Mouse (Mus musculus) embryonic facial prominence, embryonic 13.5 days (tissue): Measurements from ENCODE around the gene Lrrk1. TPM values are rescaled to one million over a fixed set of nuclear protein-coding genes. Genes with fewer than 3 reads are reported as not detected.

Experiments
- ATAC-seq: fragments of 200-750 bp; cut with Nextera tagmentation; 2 replicates; pipeline ENCODE4 v1.8.0; 2017; ENCODE audit warnings: low read depth; ENCODE audit not compliant: insufficient number of reproducible peaks, insufficient read depth, low FRiP score, low TSS enrichment
- H3K27ac ChIP-seq: fragments of 300-500 bp; sonication (generic); 2 replicates; pipeline ENCODE4 v1.5.1; 2015; ENCODE audit warnings: moderate library complexity, mild to moderate bottlenecking, inconsistent platforms
- H3K27me3 ChIP-seq: fragments of 300-500 bp; sonication (generic); 2 replicates; pipeline ENCODE4 v1.6.1; 2015; ENCODE audit warnings: mild to moderate bottlenecking, inconsistent platforms
- H3K36me3 ChIP-seq: fragments of 300-500 bp; sonication (generic); 2 replicates; pipeline ENCODE4 v1.6.1; 2015; ENCODE audit warnings: mild to moderate bottlenecking, inconsistent platforms
- H3K4me1 ChIP-seq: fragments of 300-500 bp; sonication (generic); 2 replicates; pipeline ENCODE4 v1.6.1; 2015; ENCODE audit warnings: inconsistent platforms
- H3K4me2 ChIP-seq: fragments of 300-500 bp; sonication (generic); 2 replicates; pipeline ENCODE4 v1.6.1; 2015; ENCODE audit warnings: moderate library complexity, mild to moderate bottlenecking, inconsistent platforms
- H3K4me3 ChIP-seq: fragments of 300-500 bp; sonication (generic); 2 replicates; pipeline ENCODE4 v1.5.1; 2015; ENCODE audit warnings: mild to moderate bottlenecking, inconsistent platforms
- H3K9ac ChIP-seq: fragments of 300-500 bp; sonication (generic); 2 replicates; pipeline ENCODE4 v1.6.1; 2015; ENCODE audit warnings: mild to moderate bottlenecking, inconsistent platforms
- H3K9me3 ChIP-seq: fragments of 300-500 bp; sonication (generic); 2 replicates; pipeline ENCODE4 v1.6.1; 2016; ENCODE audit warnings: inconsistent platforms
- WGBS: fragments of 180-500 bp; shearing (Covaris S2); methylation state at CpG from one replicate; pipeline ENCODE4 v1.1.7; 2015; ENCODE audit warnings: mixed read lengths; 5-methylcytosine and 5-hydroxymethylcytosine counted together
- polyA plus RNA-seq: library from polyadenylated mRNA; unstranded; fragments of >200 nt; fragmentation: Nextera tagmentation; extraction: Ambion mirVana; gene quantifications from 2 replicates; pipeline ENCODE4 v1.2.1, GENCODE M21; 2015

Lrrk1 gene
- polyA plus RNA-seq, 1 experiment from 2014 or later = 15.8 TPM

DNA sequence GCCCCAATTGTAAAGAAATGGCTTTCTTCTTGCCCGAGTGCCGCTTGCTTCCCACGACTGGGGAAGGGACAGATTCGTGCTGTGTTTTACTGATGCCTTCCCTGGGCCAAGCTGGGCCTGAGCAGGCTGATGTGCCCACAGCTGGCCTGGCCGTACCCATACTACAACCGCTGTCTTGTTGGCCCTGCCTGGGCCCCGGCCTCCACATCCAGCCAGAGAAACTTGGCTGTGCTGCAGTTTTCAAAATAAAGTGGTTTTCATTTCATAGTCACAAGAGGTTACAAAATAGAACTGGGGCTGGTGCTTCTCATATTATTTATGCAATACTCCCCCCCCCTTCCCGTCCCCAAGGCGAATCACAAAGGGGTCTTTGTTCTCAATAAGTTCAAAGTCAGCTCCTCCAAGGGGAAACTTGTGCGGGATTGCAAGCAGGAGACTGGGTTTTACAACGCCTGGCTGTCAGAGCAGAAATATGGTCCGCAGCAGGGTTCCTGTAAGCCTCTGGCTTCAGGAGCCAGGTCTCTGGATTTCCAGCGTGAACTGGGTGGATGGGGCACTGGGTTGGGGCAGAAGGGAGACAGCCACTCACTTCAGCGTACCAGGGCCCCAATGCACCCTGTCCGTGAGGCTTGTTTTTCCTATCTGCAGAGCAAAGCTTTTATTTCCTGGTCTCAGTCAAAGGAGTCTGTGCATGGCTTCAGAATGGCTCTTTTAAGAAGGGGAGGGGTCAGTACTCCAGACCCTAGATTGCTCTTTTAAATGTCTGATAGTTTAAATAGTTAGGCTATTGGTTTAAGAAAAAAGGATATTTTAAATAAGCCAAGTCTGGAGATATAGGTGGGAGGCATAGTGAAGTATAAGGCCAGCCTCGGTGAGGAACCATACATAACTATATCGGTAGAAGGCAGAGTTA is 157.3 kb downstream of the Lrrk1 start:
- H3K27ac ChIP-seq = peak overlapping the region; percentile 94
- no peaks in the 10 kb centered on the region for H3K9me3 ChIP-seq
- no peak overlapping the region for H3K4me3 ChIP-seq
- H3K36me3 ChIP-seq = no peaks in the 10 kb centered on the region
- peak overlapping the region; percentile 36; the same call in 1 of the 2 replicates for H3K9ac ChIP-seq
- no peak overlapping the region for H3K4me2 ChIP-seq
- H3K4me1 ChIP-seq = peaks cover 47% of the 10 kb centered on the region
- no peaks in the 10 kb centered on the region for H3K27me3 ChIP-seq
- 33% methylated on average over 17 of the region's 17 CpGs for WGBS
- peak; percentile 60; the same call in 1 of the 2 replicates for ATAC-seq

DNA sequence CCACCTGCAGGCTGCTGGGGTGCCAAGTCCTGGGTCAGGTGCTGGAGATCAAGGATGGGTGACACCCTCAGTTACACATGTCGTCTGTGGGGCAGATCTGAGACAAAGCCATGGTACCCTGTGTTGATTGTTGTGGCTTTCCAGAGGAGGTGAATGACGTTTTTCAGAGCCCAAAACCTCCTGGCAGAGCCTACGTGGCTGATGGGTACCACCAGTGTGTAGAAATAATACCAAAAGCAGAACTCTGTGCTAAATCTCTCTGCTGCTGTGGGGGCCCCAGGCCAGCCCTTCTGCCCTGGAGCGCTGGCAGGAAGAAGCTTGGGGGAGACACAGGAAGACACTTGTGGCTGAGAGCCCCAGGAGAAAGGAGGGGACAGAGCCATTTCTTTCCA is 157.9 kb downstream of the Lrrk1 start:
- Histone ChIP-seq H3K36me3 (no peaks in the 10 kb centered on the region), H3K9ac (peak overlapping the region; percentile 36; the same call in 1 of the 2 replicates)
- no peak for ATAC-seq

GRCm38 (mm10) chr7:66229433-66229832 is 158.7 kb downstream of the Lrrk1 start:
- Histone ChIP-seq H3K4me3 (no peak overlapping the region), H3K36me3 (no peaks in the 10 kb centered on the region), H3K4me1 (peaks cover 46% of the 10 kb centered on the region), H3K27ac (peak overlapping the region; percentile 94), H3K27me3 (no peaks in the 10 kb centered on the region), H3K9me3 (no peaks in the 10 kb centered on the region), H3K4me2 (no peak overlapping the region), H3K9ac (no peak overlapping the region)
- WGBS = 69% methylated on average over 7 of the region's 7 CpGs
- ATAC-seq = no peak

More for the DNA sequence above, 157.9 kb downstream of the Lrrk1 start:
- WGBS = 44% methylated on average over 4 of the region's 4 CpGs
- Histone ChIP-seq H3K27ac (peak overlapping the region; percentile 94), H3K27me3 (no peaks in the 10 kb centered on the region), H3K9me3 (no peaks in the 10 kb centered on the region), H3K4me2 (no peak overlapping the region; the same call in 1 of the 2 replicates), H3K4me3 (no peak overlapping the region), H3K4me1 (peaks cover 47% of the 10 kb centered on the region)

DNA sequence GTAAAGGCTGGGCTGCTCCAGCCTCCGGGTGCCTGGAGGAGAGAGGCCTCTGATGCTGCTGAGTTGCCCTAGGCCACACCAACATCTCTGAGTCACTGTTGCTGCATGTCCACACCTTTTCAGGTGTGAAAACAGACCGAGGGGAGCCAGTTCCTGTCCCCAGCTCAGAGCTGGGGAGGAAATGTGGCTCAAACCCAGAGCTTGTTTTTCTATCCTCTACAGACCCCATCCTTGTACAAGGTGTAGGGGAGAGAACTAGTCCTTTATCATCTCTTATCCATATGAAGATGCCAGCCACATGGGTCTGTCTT is 159.6 kb downstream of the Lrrk1 start:
- H3K4me1 ChIP-seq = peaks cover 39% of the 10 kb centered on the region
- 63% methylated on average over 2 of the region's 2 CpGs for WGBS
- no peak overlapping the region for H3K9ac ChIP-seq
- ATAC-seq = no peak
- H3K27ac ChIP-seq = no peak overlapping the region; the same call in 1 of the 2 replicates
- H3K4me2 ChIP-seq = no peak overlapping the region
- no peak overlapping the region for H3K4me3 ChIP-seq
- H3K27me3 ChIP-seq = no peaks in the 10 kb centered on the region
- no peaks in the 10 kb centered on the region for H3K9me3 ChIP-seq
- no peaks in the 10 kb centered on the region for H3K36me3 ChIP-seq

- Histone ChIP-seq H3K9ac (no peak overlapping the region), H3K27me3 (no peaks in the 10 kb centered on the region), H3K36me3 (no peaks in the 10 kb centered on the region), H3K4me1 (peaks cover 34% of the 10 kb centered on the region), H3K4me3 (no peak overlapping the region), H3K27ac (no peak overlapping the region; the same call in 1 of the 2 replicates), H3K9me3 (no peaks in the 10 kb centered on the region), H3K4me2 (no peak overlapping the region)
- 80% methylated on average over 13 of the region's 13 CpGs for WGBS
- no peak for ATAC-seq
Measured at GRCm38 (mm10) chr7:66227814-66228609, 160.1 kb downstream of the Lrrk1 start.

DNA sequence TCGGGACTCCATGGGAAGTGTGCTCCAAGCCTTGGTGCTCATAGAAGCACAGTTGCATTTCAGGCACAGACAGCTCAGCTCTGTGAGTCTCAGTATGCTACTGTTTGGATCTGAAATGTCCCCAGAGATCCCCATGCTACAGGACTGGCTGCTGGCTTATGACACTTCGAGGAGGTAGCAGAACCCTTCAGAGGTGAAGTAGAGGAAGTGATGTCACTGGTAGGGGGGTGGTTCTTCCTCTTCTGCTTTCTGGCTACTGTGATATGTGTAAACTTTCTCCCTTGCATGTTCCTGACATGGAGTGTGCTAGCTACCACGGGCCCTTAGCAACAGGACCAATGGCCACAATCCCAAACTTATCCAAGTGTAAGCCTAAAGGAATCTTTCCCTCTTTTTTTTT is 162.3 kb downstream of the Lrrk1 start:
- Histone ChIP-seq H3K4me2 (no peak overlapping the region), H3K27me3 (no peaks in the 10 kb centered on the region), H3K4me3 (no peak overlapping the region), H3K9ac (no peak overlapping the region), H3K9me3 (no peaks in the 10 kb centered on the region), H3K4me1 (peaks cover 28% of the 10 kb centered on the region), H3K27ac (no peak overlapping the region), H3K36me3 (no peaks in the 10 kb centered on the region)
- 78% methylated on average over 3 of the region's 3 CpGs for WGBS
- ATAC-seq = no peak

GRCm38 (mm10) chr7:66224541-66224940 is 163.6 kb downstream of the Lrrk1 start:
- no peaks in the 10 kb centered on the region for H3K36me3 ChIP-seq
- 94% methylated on average over 6 of the region's 6 CpGs for WGBS
- no peaks in the 10 kb centered on the region for H3K9me3 ChIP-seq
- no peaks in the 10 kb centered on the region for H3K27me3 ChIP-seq
- no peak overlapping the region for H3K4me3 ChIP-seq
- ATAC-seq = no peak
- no peak overlapping the region for H3K4me2 ChIP-seq
- no peak overlapping the region for H3K27ac ChIP-seq
- no peak overlapping the region for H3K9ac ChIP-seq
- H3K4me1 ChIP-seq = peaks cover 14% of the 10 kb centered on the region; the same call in 1 of the 2 replicates

GRCm38 (mm10) chr7:66223731-66224130 is 164.4 kb downstream of the Lrrk1 start:
- WGBS = 87% methylated on average over 1 of the region's 1 CpGs
- Histone ChIP-seq H3K27me3 (no peaks in the 10 kb centered on the region), H3K36me3 (no peaks in the 10 kb centered on the region), H3K4me3 (no peak overlapping the region), H3K4me2 (no peak overlapping the region), H3K9me3 (no peaks in the 10 kb centered on the region), H3K27ac (peak overlapping the region; percentile 23; the same call in 1 of the 2 replicates), H3K9ac (no peak overlapping the region), H3K4me1 (peaks cover 13% of the 10 kb centered on the region)
- ATAC-seq = no peak

- Histone ChIP-seq H3K27ac (peak overlapping the region; percentile 55), H3K9me3 (no peaks in the 10 kb centered on the region), H3K9ac (no peak overlapping the region), H3K4me3 (no peak overlapping the region), H3K27me3 (no peaks in the 10 kb centered on the region), H3K4me1 (peaks cover 19% of the 10 kb centered on the region), H3K36me3 (no peaks in the 10 kb centered on the region), H3K4me2 (peak overlapping the region; percentile 14; the same call in 1 of the 2 replicates)
- 14% methylated on average over 8 of the region's 8 CpGs for WGBS
- ATAC-seq = no peak
Measured at GRCm38 (mm10) chr7:66222621-66223091, 165.5 kb downstream of the Lrrk1 start.

- Histone ChIP-seq H3K4me1 (peaks cover 27% of the 10 kb centered on the region), H3K9ac (no peak overlapping the region), H3K27me3 (no peaks in the 10 kb centered on the region), H3K27ac (no peak overlapping the region), H3K9me3 (no peaks in the 10 kb centered on the region), H3K36me3 (no peaks in the 10 kb centered on the region), H3K4me2 (no peak overlapping the region), H3K4me3 (no peak overlapping the region)
- WGBS = 85% methylated on average over 4 of the region's 4 CpGs
- ATAC-seq = no peak
Measured at GRCm38 (mm10) chr7:66219794-66220227, 168.3 kb downstream of the Lrrk1 start.

DNA sequence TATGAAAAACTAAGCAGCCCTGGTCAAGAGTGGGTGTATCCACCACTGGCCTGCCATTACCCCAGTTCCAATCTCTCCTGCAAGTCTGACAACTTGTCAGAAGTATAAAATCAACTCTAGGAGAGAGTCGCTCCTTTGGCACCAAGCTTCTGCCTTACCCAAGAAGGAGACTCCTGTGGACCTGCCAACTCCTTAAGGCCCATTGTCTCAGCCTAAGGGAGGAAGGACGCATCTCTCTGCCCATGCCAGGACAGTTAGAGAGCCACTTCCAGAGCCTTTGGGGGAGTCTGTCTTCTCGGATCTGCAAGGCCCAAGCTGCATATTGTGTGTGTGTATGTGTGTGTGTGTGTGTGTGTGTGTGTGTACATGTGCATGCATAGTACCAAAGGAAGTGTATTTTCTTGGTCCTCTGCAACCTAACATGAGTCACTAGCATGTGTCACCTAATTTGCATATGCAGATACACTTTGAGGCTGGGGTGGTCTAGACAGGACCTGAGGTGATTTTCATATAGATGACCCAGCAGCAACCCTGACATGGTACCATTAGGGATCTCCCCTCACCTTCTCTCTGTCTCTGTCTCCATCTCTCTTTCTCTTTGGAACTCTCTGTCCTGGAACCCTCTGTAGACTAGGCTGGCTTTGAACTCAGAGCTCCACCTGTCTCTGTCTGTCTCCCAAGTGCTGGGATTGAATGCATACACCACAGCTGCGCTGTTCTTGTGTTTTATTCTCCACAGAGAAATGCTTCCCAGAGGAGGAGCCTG is 168.9 kb downstream of the Lrrk1 start:
- Histone ChIP-seq H3K36me3 (no peaks in the 10 kb centered on the region), H3K27me3 (no peaks in the 10 kb centered on the region), H3K4me3 (no peak overlapping the region), H3K27ac (0 out of 2 replicates have a peak overlapping the region, but pooled peaks have one; percentile 39), H3K4me1 (peaks cover 27% of the 10 kb centered on the region), H3K9ac (no peak overlapping the region), H3K9me3 (no peaks in the 10 kb centered on the region), H3K4me2 (no peak overlapping the region)
- 84% methylated on average over 4 of the region's 4 CpGs for WGBS
- no peak for ATAC-seq
